Comparison of ENCODE assay signal across 20 mouse cellular contexts in genomic region chr6:112793887-112794286, GRCm38 (mm10).
A peak's percentile ranks its signal among the peaks of the same experiment; 100 is the strongest.
DNase-seq lines count a peak whose midpoint lies in the region; ATAC-seq and TF ChIP-seq lines count a peak whose summit lies in the region.
"Had no signal": no experiment of that assay in that cellular context is flagged by ENCODE, and none has a peak within 500 bp of the region (broad histone marks: within the 10 kb centered on the region; RNA-seq: fewer than 3 reads in every experiment).

No protein-coding gene starts in this region.

- peak; percentile 66 for ATAC-seq in frontal cortex, adult (ENCODE audit: low TSS enrichment)
- ATAC-seq: activated CD4-positive, CD25-positive, alpha-beta regulatory T cell, adult 4 months; CD4-positive, CD25-positive, alpha-beta regulatory T cell, adult 4 months; Patski had no signal

- H3K4me3 ChIP-seq in left cerebral cortex, adult 2 months, result no peak overlapping the region

- intact Hi-C loops in left cerebral cortex, adult 2 months (cut with DNase I), result no loop called here
- intact Hi-C loops in left cerebral cortex, postnatal 10 days (cut with DNase I), result no loop called here

- peak overlapping the region; percentile 17 for H3K27ac ChIP-seq in left cerebral cortex, adult 2 months

- no peak for DNase-seq in frontal cortex, postnatal 25 days (ENCODE audit: low spot score in 2 of 2)
- DNase-seq in left cerebral cortex, adult 2 months (ENCODE audit: extremely low spot score in 1 of 2, low spot score in 2 of 2), result no peak
- no peak for DNase-seq in left cerebral cortex, postnatal 10 days (ENCODE audit: extremely low spot score in 1 of 2, low spot score in 2 of 2)
- peak; percentile 53 for DNase-seq in brain, adult 2 months (ENCODE audit: low read depth, low spot score)
- DNase-seq in urinary bladder, postnatal 14 days (ENCODE audit: low spot score), result no peak
- DNase-seq: adrenal gland, adult 2 months; adrenal gland, adult 8-10 months; adrenal gland, postnatal 10 days; adrenal gland, postnatal 14 days; adrenal gland, postnatal 25 days; adrenal gland, postnatal 36 days; B cell, adult 2 months; cerebellum, adult 11 months; cerebellum, adult 11-12 months; cerebellum, adult 18-20 months; cerebellum, adult 2 months had no signal

- TF ChIP-seq CTCF in left cerebral cortex, adult 2 months (IDR thresholded peaks at IDR 0.05), result no peak
